Mouse (Mus musculus): ENCODE measurements around the gene March4.

GRCm38 (mm10) chr1:72413205-72413604 lies 123.5 kb downstream of the March4 start:
- TF ChIP-seq CTCF (IDR thresholded peaks at IDR 0.05; ENCODE audit: low read depth) (no peak), EP300 (IDR thresholded peaks at IDR 0.05; ENCODE audit: low read depth) (no peak)
